Mouse (Mus musculus): ENCODE data around the gene Defb25. TPM values are rescaled to one million over a fixed set of nuclear protein-coding genes. Genes with fewer than 3 reads are reported as not detected.
A peak's percentile ranks its signal among the peaks of the same experiment; 100 is the strongest.

The Defb25 gene
- polyA plus RNA-seq, 1 experiment from 2014 or later, result 4.9 TPM

DNA sequence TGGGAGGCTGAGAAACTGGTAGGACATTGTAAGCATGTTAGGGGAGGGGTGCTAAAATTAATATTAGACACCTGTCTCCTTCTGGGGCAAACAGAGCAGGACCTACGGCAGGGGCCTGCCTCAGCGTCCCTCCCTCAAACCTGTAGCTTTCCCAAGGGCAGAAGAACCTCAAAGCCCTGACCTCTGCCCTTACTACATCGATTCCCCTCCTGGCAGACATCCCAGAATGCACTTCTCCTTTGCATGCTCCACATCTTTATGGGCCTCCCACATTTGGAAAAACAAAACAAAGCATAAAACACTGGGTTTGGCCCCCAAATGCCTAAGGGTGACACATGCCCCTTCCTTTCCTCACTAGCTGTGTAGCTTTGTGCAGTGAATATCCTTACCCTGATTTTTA lies 6.4 kb upstream of the Defb25 start:
- TF ChIP-seq CTCF (IDR thresholded peaks at IDR 0.05) (no peak), EP300 (IDR thresholded peaks at IDR 0.05) (no peak)
- WGBS, result 52% methylated on average over 3 of the region's 3 CpGs
- H3K4me3 ChIP-seq (ENCODE audit: low read depth, low read length), result no peak overlapping the region

DNA sequence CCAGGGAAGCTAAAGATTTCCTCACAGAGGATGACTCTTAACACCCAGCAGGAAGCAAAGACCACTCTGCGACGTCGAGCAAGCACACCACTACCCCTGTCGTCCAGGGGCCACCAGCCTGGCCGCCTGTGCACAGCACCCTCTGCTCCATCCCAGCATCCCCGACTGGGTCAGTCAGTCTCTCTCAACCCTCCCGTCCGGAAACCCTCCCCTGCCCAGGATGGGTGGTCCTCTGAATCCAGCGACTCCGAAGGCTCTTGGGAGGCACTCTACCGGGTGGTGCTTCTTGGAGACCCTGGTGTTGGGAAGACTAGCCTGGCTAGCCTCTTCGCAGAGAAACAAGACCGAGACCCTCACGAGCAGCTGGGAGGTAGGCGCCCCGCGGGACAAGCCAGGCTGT lies 5.2 kb upstream of the Defb25 start:
- Histone ChIP-seq H3K27me3 (replicated peaks; ENCODE audit: insufficient read depth, low read length) (no peaks in the 10 kb centered on the region), H3K9ac (replicated peaks; ENCODE audit: low read depth) (peak overlapping the region; percentile 56; the same call in 1 of the 2 replicates), H3K36me3 (ENCODE audit: insufficient read depth, low read length) (no peaks in the 10 kb centered on the region), H3K27ac (ENCODE audit: low read length) (no peak overlapping the region), H3K4me1 (ENCODE audit: insufficient read depth, low read depth, low read length) (no peaks in the 10 kb centered on the region), H3K4me3 (ENCODE audit: low read depth, low read length) (peak overlapping the region; percentile 53), H3K4me2 (replicated peaks; ENCODE audit: low read depth, low read length) (peak overlapping the region; percentile 69), H3K9me3 (ENCODE audit: low read length) (no peaks in the 10 kb centered on the region)
- 45% methylated on average over 17 of the region's 17 CpGs for WGBS
- TF ChIP-seq EP300 (IDR thresholded peaks at IDR 0.05) (no peak), CTCF (IDR thresholded peaks at IDR 0.05) (no peak)
- DNase-seq (ENCODE audit: low spot score), result no peak
- no peak for ATAC-seq

More for the DNA sequence above, 6.4 kb upstream of the Defb25 start:
- DNase-seq (ENCODE audit: low spot score), result no peak
- ATAC-seq, result no peak
- Histone ChIP-seq H3K36me3 (ENCODE audit: insufficient read depth, low read length) (0 out of 2 replicates have a peak, but pooled peaks cover under 1% of the 10 kb centered on the region), H3K27ac (ENCODE audit: low read length) (no peak overlapping the region), H3K4me2 (replicated peaks; ENCODE audit: low read depth, low read length) (peak overlapping the region; percentile 1; the same call in 1 of the 2 replicates), H3K27me3 (replicated peaks; ENCODE audit: insufficient read depth, low read length) (no peaks in the 10 kb centered on the region), H3K9me3 (ENCODE audit: low read length) (no peaks in the 10 kb centered on the region), H3K4me1 (ENCODE audit: insufficient read depth, low read depth, low read length) (no peaks in the 10 kb centered on the region), H3K9ac (replicated peaks; ENCODE audit: low read depth) (no peak overlapping the region)

DNA sequence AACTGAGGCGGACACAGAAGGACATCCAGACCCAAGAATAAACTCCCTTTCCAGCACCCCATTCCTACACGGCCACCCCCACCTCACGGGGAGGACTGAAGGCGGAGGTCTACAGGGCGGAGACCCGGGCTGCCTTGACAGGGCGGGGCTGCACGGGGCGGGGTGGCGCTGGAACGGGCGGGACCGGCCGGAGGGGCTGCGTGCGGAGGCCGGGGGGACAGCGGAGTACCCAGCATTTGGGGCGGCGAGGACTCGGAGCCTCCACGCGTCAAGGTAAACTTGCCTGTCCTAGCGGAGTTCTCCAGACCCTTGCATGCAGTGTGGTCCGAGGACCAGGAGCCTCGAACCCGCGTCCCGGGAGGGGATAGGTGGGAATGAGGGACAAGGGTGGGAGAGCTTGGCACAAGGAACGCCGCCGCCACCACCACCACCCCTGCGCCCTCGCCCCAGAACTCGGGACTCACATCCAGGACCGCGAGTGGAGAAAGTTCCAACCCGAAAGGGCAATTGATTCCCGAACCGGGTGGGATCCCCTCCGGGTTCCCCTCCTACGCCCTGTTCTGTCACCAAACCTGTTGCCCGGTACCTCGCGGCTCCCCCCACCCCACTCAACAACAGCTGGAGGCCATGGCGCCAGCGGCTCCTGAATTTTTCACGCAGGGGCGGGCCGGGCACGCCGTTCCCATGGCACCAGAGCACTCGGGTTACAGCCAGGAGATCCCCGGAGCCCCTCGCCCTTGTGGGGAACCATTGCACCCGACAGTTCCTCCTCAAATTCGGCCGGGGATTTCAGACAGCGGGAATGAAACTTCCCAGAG lies 4.1 kb upstream of the Defb25 start, which contains the start of gene Rem1:
Rem1 (plus strand) TSS at position 178 of the 818 bp plus-strand sequence.
- DNase-seq (ENCODE audit: low spot score) (peak; percentile 61), ATAC-seq (peak; percentile 79)
- TF ChIP-seq EP300 (IDR thresholded peaks at IDR 0.05) (no peak), CTCF (IDR thresholded peaks at IDR 0.05) (no peak)
- peak within 1 kb of the TSS; percentile 72; the same call in 1 of the 2 replicates for H3K27ac ChIP-seq (ENCODE audit: low read length)
- WGBS, result 1% methylated on average over 51 of the region's 59 CpGs
- H3K36me3 ChIP-seq (ENCODE audit: insufficient read depth, low read length), result no peaks in the 10 kb centered on the region
- no peaks in the 10 kb centered on the region for H3K9me3 ChIP-seq (ENCODE audit: low read length)
- no peaks in the 10 kb centered on the region for H3K4me1 ChIP-seq (ENCODE audit: insufficient read depth, low read depth, low read length)
- peak within 1 kb of the TSS; percentile 53 for H3K4me3 ChIP-seq (ENCODE audit: low read depth, low read length)
- H3K9ac ChIP-seq (replicated peaks; ENCODE audit: low read depth), result peak within 1 kb of the TSS; percentile 56
- no peaks in the 10 kb centered on the region for H3K27me3 ChIP-seq (replicated peaks; ENCODE audit: insufficient read depth, low read length)
- H3K4me2 ChIP-seq (replicated peaks; ENCODE audit: low read depth, low read length), result peak within 1 kb of the TSS; percentile 69

DNA sequence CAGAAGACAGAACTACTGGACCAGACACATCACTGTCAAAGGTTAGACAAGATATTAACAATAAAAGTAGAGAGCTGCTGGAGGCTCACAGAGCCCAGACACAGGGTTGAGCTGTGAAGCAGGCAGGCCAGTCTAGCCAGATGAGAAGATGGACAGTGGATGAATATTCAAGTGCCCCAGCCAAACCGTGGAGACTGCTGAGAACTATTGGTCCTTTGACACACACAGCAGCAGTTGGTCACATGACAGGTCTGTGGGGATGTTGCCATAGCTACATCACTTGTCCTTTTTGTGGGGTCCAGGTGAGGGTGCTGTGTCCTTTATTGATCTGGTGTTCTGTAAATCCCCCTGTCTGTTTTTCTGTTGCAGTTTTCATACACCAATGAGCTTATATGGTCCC lies 2.4 kb upstream of the Defb25 start:
- H3K4me1 ChIP-seq (ENCODE audit: insufficient read depth, low read depth, low read length), result no peaks in the 10 kb centered on the region
- no peaks in the 10 kb centered on the region for H3K27me3 ChIP-seq (replicated peaks; ENCODE audit: insufficient read depth, low read length)
- no peaks in the 10 kb centered on the region for H3K36me3 ChIP-seq (ENCODE audit: insufficient read depth, low read length)
- 13% methylated on average over 1 of the region's 1 CpGs for WGBS
- TF ChIP-seq EP300 (IDR thresholded peaks at IDR 0.05) (no peak), CTCF (IDR thresholded peaks at IDR 0.05) (no peak)
- DNase-seq (ENCODE audit: low spot score), result no peak
- H3K4me2 ChIP-seq (replicated peaks; ENCODE audit: low read depth, low read length), result no peak overlapping the region
- no peak overlapping the region for H3K27ac ChIP-seq (ENCODE audit: low read length)
- no peaks in the 10 kb centered on the region for H3K9me3 ChIP-seq (ENCODE audit: low read length)
- H3K4me3 ChIP-seq (ENCODE audit: low read depth, low read length), result no peak overlapping the region
- no peak overlapping the region for H3K9ac ChIP-seq (replicated peaks; ENCODE audit: low read depth)
- no peak for ATAC-seq

DNA sequence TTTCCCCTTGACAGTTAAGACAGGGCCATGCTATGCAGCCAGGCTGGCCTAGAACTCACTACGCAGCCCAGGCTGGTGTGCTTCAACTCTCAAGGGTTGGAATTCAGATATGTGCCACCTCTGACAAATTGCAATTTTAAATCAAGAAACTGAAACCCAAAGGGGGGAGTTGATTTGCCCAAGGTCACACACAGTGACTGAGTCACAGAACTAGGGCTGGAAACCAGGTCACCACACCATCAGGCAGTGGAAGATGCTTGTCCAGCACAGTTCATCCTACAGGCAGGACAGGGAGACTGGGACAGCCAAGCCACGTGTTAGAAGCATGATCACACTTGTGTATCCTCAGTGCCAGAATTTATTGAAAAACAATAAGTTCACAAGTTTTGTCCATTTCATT lies 1.7 kb upstream of the Defb25 start:
- TF ChIP-seq CTCF (IDR thresholded peaks at IDR 0.05), result no peak
- no peak for TF ChIP-seq EP300 (IDR thresholded peaks at IDR 0.05)
- H3K4me3 ChIP-seq (ENCODE audit: low read depth, low read length), result no peak overlapping the region
- no peak overlapping the region for H3K9ac ChIP-seq (replicated peaks; ENCODE audit: low read depth)
- ATAC-seq (no peak), DNase-seq (ENCODE audit: low spot score) (no peak)
- no peaks in the 10 kb centered on the region for H3K27me3 ChIP-seq (replicated peaks; ENCODE audit: insufficient read depth, low read length)
- no peak overlapping the region for H3K27ac ChIP-seq (ENCODE audit: low read length)
- no peaks in the 10 kb centered on the region for H3K9me3 ChIP-seq (ENCODE audit: low read length)
- H3K36me3 ChIP-seq (ENCODE audit: insufficient read depth, low read length), result no peaks in the 10 kb centered on the region
- 85% methylated on average over 2 of the region's 2 CpGs for WGBS
- no peak overlapping the region for H3K4me2 ChIP-seq (replicated peaks; ENCODE audit: low read depth, low read length)
- no peaks in the 10 kb centered on the region for H3K4me1 ChIP-seq (ENCODE audit: insufficient read depth, low read depth, low read length)

DNA sequence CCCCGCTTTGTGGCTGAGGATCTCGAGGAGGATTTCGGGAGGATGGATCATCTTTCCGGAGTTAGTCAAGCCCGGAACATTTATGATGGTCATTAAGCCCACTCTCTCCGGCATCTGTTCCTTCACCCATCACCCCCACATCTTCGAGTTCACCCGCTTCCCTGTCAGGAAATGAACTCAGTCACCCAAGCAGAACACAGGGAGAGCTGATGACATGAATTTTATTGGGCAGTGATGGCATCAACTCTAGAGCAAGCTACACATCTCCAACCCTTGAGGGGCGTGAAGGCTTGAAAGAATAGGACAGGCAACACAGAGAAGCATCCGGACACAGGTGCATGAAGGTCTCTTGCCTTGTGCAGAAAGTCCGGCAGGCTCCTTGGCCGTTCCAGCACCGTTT lies 702 bp downstream of the Defb25 start:
- no peaks in the 10 kb centered on the region for H3K4me1 ChIP-seq (ENCODE audit: insufficient read depth, low read depth, low read length)
- DNase-seq (ENCODE audit: low spot score), result no peak
- no peaks in the 10 kb centered on the region for H3K36me3 ChIP-seq (ENCODE audit: insufficient read depth, low read length)
- ATAC-seq, result no peak
- no peak overlapping the region for H3K4me3 ChIP-seq (ENCODE audit: low read depth, low read length)
- no peak overlapping the region for H3K9ac ChIP-seq (replicated peaks; ENCODE audit: low read depth)
- no peaks in the 10 kb centered on the region for H3K9me3 ChIP-seq (ENCODE audit: low read length)
- H3K27me3 ChIP-seq (replicated peaks; ENCODE audit: insufficient read depth, low read length), result no peaks in the 10 kb centered on the region
- 79% methylated on average over 13 of the region's 13 CpGs for WGBS
- no peak overlapping the region for H3K4me2 ChIP-seq (replicated peaks; ENCODE audit: low read depth, low read length)
- H3K27ac ChIP-seq (ENCODE audit: low read length), result no peak overlapping the region
- TF ChIP-seq CTCF (IDR thresholded peaks at IDR 0.05) (no peak), EP300 (IDR thresholded peaks at IDR 0.05) (no peak)

Measured in lung, postnatal 0 days (tissue).